ENCODE assay signal across 24 mouse cellular contexts in the genomic region with DNA sequence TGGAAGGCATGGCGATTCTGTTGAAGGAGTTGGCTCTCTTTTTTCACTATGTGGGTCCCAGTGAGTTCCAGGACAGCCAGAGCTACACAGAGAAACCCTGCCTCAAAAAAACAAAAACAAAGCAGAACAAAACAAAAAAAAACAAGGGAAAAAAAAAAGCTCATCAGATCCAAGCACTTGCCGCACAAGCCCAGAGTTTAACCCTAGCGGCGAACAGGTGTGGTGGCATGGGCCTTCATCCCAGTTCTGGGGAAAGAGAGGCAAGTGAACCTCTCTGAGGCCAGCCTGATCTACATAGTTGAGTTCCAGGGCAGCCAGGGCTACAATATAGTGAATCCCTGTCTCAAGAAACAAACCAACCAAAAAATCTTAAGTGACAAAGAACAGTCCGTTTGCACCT. TPM values are rescaled to one million over a fixed set of nuclear protein-coding genes. Genes with fewer than 3 reads are reported as not detected.
DNase-seq lines count a peak whose midpoint lies in the region; ATAC-seq and TF ChIP-seq lines count a peak whose summit lies in the region.
"Had no signal": no experiment of that assay in that cellular context is flagged by ENCODE, and none has a peak within 500 bp of the region (broad histone marks: within the 10 kb centered on the region; RNA-seq: fewer than 3 reads in every experiment).

No protein-coding gene starts in this region.

- no peak for TF ChIP-seq CTCF in intestine, postnatal 0 days (IDR thresholded peaks at IDR 0.05; ENCODE audit: low read depth)

- H3K27ac ChIP-seq in intestine, postnatal 0 days (ENCODE audit: low read depth, low read length): peak overlapping the region; percentile 50; the same call in 1 of the 2 replicates
- H3K27ac ChIP-seq in intestine, embryonic 15.5 days: no peak overlapping the region
- peak overlapping the region; percentile 97 for H3K27ac ChIP-seq in liver, embryonic 13.5 days
- H3K27ac ChIP-seq: embryonic facial prominence, embryonic 12.5 days; forebrain, embryonic 12.5 days; heart, adult 2 months; heart, embryonic 15.5 days; hindbrain, embryonic 14.5 days had no signal

- 91% methylated on average over 5 of the region's 5 CpGs for WGBS in intestine, postnatal 0 days
- 98% methylated on average over 5 of the region's 5 CpGs for WGBS in intestine, embryonic 15.5 days
- WGBS in liver, embryonic 13.5 days (ENCODE audit: insufficient replicate concordance): 95% methylated on average over 5 of the region's 5 CpGs

- 0 out of 2 replicates have a peak, but pooled peaks cover 9% of the 10 kb centered on the region for H3K4me1 ChIP-seq in intestine, postnatal 0 days (replicated peaks; ENCODE audit: control insufficient read depth, insufficient read depth, low read length)
- H3K4me1 ChIP-seq in intestine, embryonic 15.5 days (replicated peaks): peaks cover 2% of the 10 kb centered on the region; the same call in 1 of the 2 replicates
- H3K4me1 ChIP-seq in liver, embryonic 13.5 days (replicated peaks): peaks cover 67% of the 10 kb centered on the region
- H3K4me1 ChIP-seq: embryonic facial prominence, embryonic 12.5 days had no signal

- DNase-seq in ES-CJ7 (ENCODE audit: low read depth, low spot score): peak; percentile 63
- no peak for DNase-seq in liver, embryonic 13.5 days
- DNase-seq in lung, postnatal 4 days: no peak
- no peak for DNase-seq in kidney, postnatal 36 days
- no peak for DNase-seq in spleen, postnatal 4 days (ENCODE audit: low spot score in 2 of 2)
- DNase-seq: adrenal gland, postnatal 14 days; B cell, adult 2 months; cerebellum, adult 11-12 months; cerebellum, adult 9-10 months; cerebellum, postnatal 25 days; gastrocnemius, postnatal 14 days; heart, adult 2 months; heart, postnatal 14 days had no signal

- H3K4me3 ChIP-seq in intestine, postnatal 0 days (ENCODE audit: low read depth, low read length): no peak overlapping the region
- H3K4me3 ChIP-seq in intestine, embryonic 15.5 days (replicated peaks): no peak overlapping the region
- H3K4me3 ChIP-seq in liver, embryonic 13.5 days (replicated peaks): no peak overlapping the region
- H3K4me3 ChIP-seq: embryonic facial prominence, embryonic 12.5 days; forebrain, embryonic 12.5 days; heart, adult 2 months; heart, embryonic 15.5 days had no signal

- no peak overlapping the region for H3K9ac ChIP-seq in intestine, postnatal 0 days (ENCODE audit: low read depth, low read length)
- H3K9ac ChIP-seq in intestine, embryonic 15.5 days: no peak overlapping the region
- peak overlapping the region; percentile 74; the same call in 1 of the 2 replicates for H3K9ac ChIP-seq in liver, embryonic 13.5 days
- H3K9ac ChIP-seq: embryonic facial prominence, embryonic 12.5 days; forebrain, embryonic 12.5 days; heart, embryonic 15.5 days; hindbrain, embryonic 14.5 days had no signal

- H3K27me3 ChIP-seq in intestine, postnatal 0 days (replicated peaks; ENCODE audit: control insufficient read depth, insufficient read depth, low read length): no peaks in the 10 kb centered on the region
- H3K27me3 ChIP-seq in intestine, embryonic 15.5 days (replicated peaks): no peaks in the 10 kb centered on the region
- no peaks in the 10 kb centered on the region for H3K27me3 ChIP-seq in liver, embryonic 13.5 days
- H3K27me3 ChIP-seq: embryonic facial prominence, embryonic 12.5 days; forebrain, embryonic 12.5 days; heart, embryonic 15.5 days had no signal

- H3K36me3 ChIP-seq in intestine, postnatal 0 days (ENCODE audit: control insufficient read depth, insufficient read depth): peaks cover 27% of the 10 kb centered on the region
- peaks cover 14% of the 10 kb centered on the region for H3K36me3 ChIP-seq in intestine, embryonic 15.5 days
- peaks cover 35% of the 10 kb centered on the region for H3K36me3 ChIP-seq in liver, embryonic 13.5 days

- no peak for ATAC-seq in intestine, postnatal 0 days
- ATAC-seq in intestine, embryonic 15.5 days: no peak
- no peak for ATAC-seq in liver, embryonic 13.5 days (ENCODE audit: low read depth)
- ATAC-seq: activated CD4-positive, CD25-positive, alpha-beta regulatory T cell, adult 4 months; CD4-positive, CD25-positive, alpha-beta regulatory T cell, adult 4 months; forebrain, embryonic 16.5 days had no signal

- no peak overlapping the region for H3K4me2 ChIP-seq in intestine, postnatal 0 days (replicated peaks; ENCODE audit: low read depth)
- no peak overlapping the region for H3K4me2 ChIP-seq in intestine, embryonic 15.5 days (replicated peaks)
- H3K4me2 ChIP-seq in liver, embryonic 13.5 days: 0 out of 2 replicates have a peak overlapping the region, but pooled peaks have one; percentile 12
- H3K4me2 ChIP-seq: embryonic facial prominence, embryonic 12.5 days; forebrain, embryonic 12.5 days; heart, embryonic 11.5 days; heart, embryonic 15.5 days; hindbrain, embryonic 14.5 days had no signal

- no peaks in the 10 kb centered on the region for H3K9me3 ChIP-seq in intestine, postnatal 0 days (ENCODE audit: control insufficient read depth)
- H3K9me3 ChIP-seq in intestine, embryonic 15.5 days: no peaks in the 10 kb centered on the region
- H3K9me3 ChIP-seq in liver, embryonic 13.5 days (replicated peaks): no peaks in the 10 kb centered on the region
- H3K9me3 ChIP-seq: embryonic facial prominence, embryonic 12.5 days; forebrain, embryonic 12.5 days; G1E; heart, embryonic 15.5 days had no signal

RNA-seq across cellular contexts. Expression of gene Zfyve1, which starts 19.6 kb away (rescaled TPM):
- polyA plus RNA-seq in intestine, postnatal 0 days (2015; fragmentation: Nextera tagmentation; extraction: Ambion mirVana): 8.1 and 9.7 TPM in 2 replicates
- 11.3 and 11.7 TPM in 2 replicates for polyA plus RNA-seq in intestine, embryonic 15.5 days (2015; fragmentation: Nextera tagmentation; extraction: Ambion mirVana)
- polyA plus RNA-seq in liver, embryonic 13.5 days (2015; fragmentation: Nextera tagmentation; extraction: Ambion mirVana): 5.0 and 5.9 TPM in 2 replicates

RNA-seq across cellular contexts. Expression of gene Rbm25, which starts 53.6 kb away (rescaled TPM):
- polyA plus RNA-seq in intestine, postnatal 0 days (2015; fragmentation: Nextera tagmentation; extraction: Ambion mirVana): 133 and 142 TPM in 2 replicates
- 219 and 237 TPM in 2 replicates for polyA plus RNA-seq in intestine, embryonic 15.5 days (2015; fragmentation: Nextera tagmentation; extraction: Ambion mirVana)
- 121 and 133 TPM in 2 replicates for polyA plus RNA-seq in liver, embryonic 13.5 days (2015; fragmentation: Nextera tagmentation; extraction: Ambion mirVana)

RNA-seq across cellular contexts. Expression of gene Dcaf4, which starts 57.2 kb away (rescaled TPM):
- polyA plus RNA-seq in intestine, postnatal 0 days (2015; fragmentation: Nextera tagmentation; extraction: Ambion mirVana): 7.3 and 7.4 TPM in 2 replicates
- polyA plus RNA-seq in intestine, embryonic 15.5 days (2015; fragmentation: Nextera tagmentation; extraction: Ambion mirVana): 26.1 and 27.3 TPM in 2 replicates
- polyA plus RNA-seq in liver, embryonic 13.5 days (2015; fragmentation: Nextera tagmentation; extraction: Ambion mirVana): 14.7 and 16.0 TPM in 2 replicates
